ENCODE assay signal across 8 mouse cellular contexts in the genomic region with DNA sequence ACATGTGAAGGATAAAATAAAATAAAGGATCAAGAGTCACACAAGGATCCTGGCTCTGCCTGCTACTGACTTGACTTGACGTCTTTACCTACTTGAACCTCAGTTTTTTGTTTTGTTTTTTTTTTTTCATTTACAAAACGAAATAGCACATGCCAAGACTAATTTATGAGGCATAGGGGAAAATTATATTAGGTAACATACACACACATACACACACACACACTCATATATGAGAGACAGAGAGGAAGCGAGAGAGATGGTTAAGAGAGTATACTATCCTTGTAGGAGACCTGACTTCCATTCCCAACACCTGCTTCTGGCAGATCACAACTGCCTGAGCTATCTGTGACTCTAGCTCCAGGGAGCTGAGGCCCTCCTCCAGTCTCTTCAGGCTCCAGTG. TPM values are rescaled to one million over a fixed set of nuclear protein-coding genes. Genes with fewer than 3 reads are reported as not detected.
DNase-seq lines count a peak whose midpoint lies in the region; ATAC-seq and TF ChIP-seq lines count a peak whose summit lies in the region.

A gene (minus strand): TSS at position 101 of the 400 bp plus-strand sequence.

- H3K9me3 ChIP-seq in ES-Bruce4 (replicated peaks; ENCODE audit: control insufficient read depth, insufficient read depth, low read length, poor library complexity, severe bottlenecking) = no peaks in the 10 kb centered on the region
- H3K9me3 ChIP-seq in forebrain, embryonic 12.5 days = no peaks in the 10 kb centered on the region
- H3K9me3 ChIP-seq in limb, embryonic 15.5 days = no peaks in the 10 kb centered on the region
- no peaks in the 10 kb centered on the region for H3K9me3 ChIP-seq in stomach, postnatal 0 days (ENCODE audit: control insufficient read depth, low read length)

- no peak for DNase-seq in cerebellum, adult 2 months
- DNase-seq in cerebellum, adult 11 months = no peak
- no peak for DNase-seq in stomach, postnatal 0 days (ENCODE audit: low spot score)
- DNase-seq in thymus, postnatal 25 days = no peak

- peak within 1 kb of the TSS; percentile 77 for H3K4me3 ChIP-seq in cerebellum, adult 2 months (replicated peaks; ENCODE audit: insufficient read depth, low read depth, low read length)
- no peak within 1 kb of the TSS for H3K4me3 ChIP-seq in ES-Bruce4 (ENCODE audit: low read depth, low read length)
- peak within 1 kb of the TSS; percentile 83; the same call in 1 of the 2 replicates for H3K4me3 ChIP-seq in forebrain, embryonic 12.5 days (replicated peaks)
- H3K4me3 ChIP-seq in limb, embryonic 15.5 days = no peak within 1 kb of the TSS
- H3K4me3 ChIP-seq in stomach, postnatal 0 days (ENCODE audit: low read depth, low read length) = no peak within 1 kb of the TSS

- H3K36me3 ChIP-seq in ES-Bruce4 (ENCODE audit: control insufficient read depth, insufficient read depth, low read length, poor library complexity, severe bottlenecking) = no peaks in the 10 kb centered on the region
- H3K36me3 ChIP-seq in forebrain, embryonic 12.5 days (replicated peaks) = peaks cover 4% of the 10 kb centered on the region
- H3K36me3 ChIP-seq in limb, embryonic 15.5 days = no peaks in the 10 kb centered on the region
- H3K36me3 ChIP-seq in stomach, postnatal 0 days (ENCODE audit: control insufficient read depth, insufficient read depth, low read length) = no peaks in the 10 kb centered on the region

- no peak within 1 kb of the TSS for H3K9ac ChIP-seq in ES-Bruce4 (ENCODE audit: low read depth, poor library complexity, severe bottlenecking)
- no peak within 1 kb of the TSS for H3K9ac ChIP-seq in forebrain, embryonic 12.5 days
- no peak within 1 kb of the TSS for H3K9ac ChIP-seq in limb, embryonic 15.5 days
- H3K9ac ChIP-seq in stomach, postnatal 0 days (ENCODE audit: low read length) = no peak within 1 kb of the TSS

- no peak for TF ChIP-seq CTCF in cerebellum, adult 2 months (IDR thresholded peaks at IDR 0.05; ENCODE audit: borderline replicate concordance, insufficient read depth, low read depth, low read length)
- no peak for TF ChIP-seq CTCF in ES-Bruce4 (IDR thresholded peaks at IDR 0.05; ENCODE audit: low read depth, low read length)
- no peak for TF ChIP-seq CTCF in stomach, postnatal 0 days (IDR thresholded peaks at IDR 0.05; ENCODE audit: low read depth)

- peaks cover 24% of the 10 kb centered on the region for H3K4me1 ChIP-seq in cerebellum, adult 2 months (ENCODE audit: control insufficient read depth, insufficient read depth, low read length)
- H3K4me1 ChIP-seq in ES-Bruce4 (ENCODE audit: control insufficient read depth, insufficient read depth, low read length) = no peaks in the 10 kb centered on the region
- H3K4me1 ChIP-seq in forebrain, embryonic 12.5 days = peaks cover 17% of the 10 kb centered on the region
- peaks cover 26% of the 10 kb centered on the region for H3K4me1 ChIP-seq in limb, embryonic 15.5 days
- H3K4me1 ChIP-seq in stomach, postnatal 0 days (replicated peaks; ENCODE audit: control insufficient read depth, insufficient read depth) = 0 out of 2 replicates have a peak, but pooled peaks cover 2% of the 10 kb centered on the region

- no peak for ATAC-seq in forebrain, embryonic 12.5 days (ENCODE audit: low FRiP score)
- no peak for ATAC-seq in hematopoietic stem cell, adult 5-6 weeks (replicated peaks in 1 of 2; ENCODE audit: insufficient read depth in 1 of 2, low FRiP score in 2 of 2, low TSS enrichment in 1 of 2, low read depth in 1 of 2, poor library complexity in 2 of 2, severe bottlenecking in 2 of 2)
- no peak for ATAC-seq in limb, embryonic 15.5 days (ENCODE audit: insufficient number of reproducible peaks, low FRiP score, low TSS enrichment, low read depth)
- ATAC-seq in stomach, postnatal 0 days (ENCODE audit: low FRiP score, low TSS enrichment) = no peak

- H3K4me2 ChIP-seq in forebrain, embryonic 12.5 days = peak within 1 kb of the TSS; percentile 99
- no peak within 1 kb of the TSS for H3K4me2 ChIP-seq in limb, embryonic 15.5 days
- H3K4me2 ChIP-seq in stomach, postnatal 0 days (replicated peaks; ENCODE audit: low read depth) = no peak within 1 kb of the TSS

- 62% methylated on average over 3 of the region's 3 CpGs for WGBS in cerebellum, adult 2 months
- WGBS in forebrain, embryonic 12.5 days = 78% methylated on average over 3 of the region's 3 CpGs
- WGBS in limb, embryonic 15.5 days = 75% methylated on average over 3 of the region's 3 CpGs
- 84% methylated on average over 3 of the region's 3 CpGs for WGBS in stomach, postnatal 0 days

- no peak for TF ChIP-seq EP300 in ES-Bruce4 (IDR thresholded peaks at IDR 0.05; ENCODE audit: insufficient read depth, low read depth, low read length)
- no peak for TF ChIP-seq EP300 in stomach, postnatal 0 days (optimal IDR thresholded peaks at IDR 0.05)

- H3K27ac ChIP-seq in cerebellum, adult 2 months (ENCODE audit: insufficient read depth, low read length) = peak within 1 kb of the TSS; percentile 88
- no peak within 1 kb of the TSS for H3K27ac ChIP-seq in ES-Bruce4 (ENCODE audit: insufficient read depth, low read length)
- H3K27ac ChIP-seq in forebrain, embryonic 12.5 days = no peak within 1 kb of the TSS
- H3K27ac ChIP-seq in limb, embryonic 15.5 days = no peak within 1 kb of the TSS
- H3K27ac ChIP-seq in stomach, postnatal 0 days (replicated peaks) = no peak within 1 kb of the TSS

- H3K27me3 ChIP-seq in cerebellum, adult 2 months (ENCODE audit: control insufficient read depth, insufficient read depth, low read length) = no peaks in the 10 kb centered on the region
- no peaks in the 10 kb centered on the region for H3K27me3 ChIP-seq in ES-Bruce4 (ENCODE audit: control insufficient read depth, insufficient read depth, low read length, poor library complexity, severe bottlenecking)
- peaks cover 11% of the 10 kb centered on the region for H3K27me3 ChIP-seq in forebrain, embryonic 12.5 days
- peaks cover 14% of the 10 kb centered on the region for H3K27me3 ChIP-seq in limb, embryonic 15.5 days
- no peaks in the 10 kb centered on the region for H3K27me3 ChIP-seq in stomach, postnatal 0 days (ENCODE audit: control insufficient read depth, insufficient read depth, low read length)

- no peak for TF ChIP-seq POLR2A in cerebellum, adult 2 months (IDR thresholded peaks at IDR 0.05; ENCODE audit: borderline replicate concordance, insufficient read depth, low read length)
- no peak for TF ChIP-seq POLR2A in ES-Bruce4 (IDR thresholded peaks at IDR 0.05; ENCODE audit: insufficient read depth, low read length)

RNA-seq across cellular contexts. Expression of the gene that starts here (rescaled TPM):
- 193 and 201 TPM in 2 replicates for polyA plus RNA-seq in cerebellum, adult 2 months (2012; rRNA removed)
- 251 and 257 TPM in 2 replicates for polyA plus RNA-seq in ES-Bruce4 (2011; ENCODE audit: insufficient read depth, insufficient read length, low read depth, missing spikeins)
- polyA plus RNA-seq in forebrain, embryonic 12.5 days (2016; fragmentation: Nextera tagmentation; extraction: Ambion mirVana) = 75.6 and 77.9 TPM in 2 replicates
- total RNA-seq in hematopoietic stem cell, adult 5-6 weeks (2017) = 290 and 328 TPM in 2 replicates
- 43.2 and 47.4 TPM in 2 replicates for polyA plus RNA-seq in limb, embryonic 15.5 days (2015; fragmentation: Nextera tagmentation; extraction: Ambion mirVana)
- 26.6 and 28.9 TPM in 2 replicates for polyA plus RNA-seq in stomach, postnatal 0 days (2015; fragmentation: Nextera tagmentation; extraction: Ambion mirVana)

Comparison
In these comparisons a context has a peak if more than half of its experiments do, and no peak if none do; other contexts are left out.
1. H3K4me3 ChIP-seq: peak in cerebellum, adult 2 months (single experiment) and forebrain, embryonic 12.5 days (single experiment); none in ES-Bruce4 (single experiment), limb, embryonic 15.5 days (single experiment) and stomach, postnatal 0 days (single experiment).